Mouse (Mus musculus) forebrain, postnatal 0 days (tissue): Measurements from ENCODE around the gene Spib. TPM values are rescaled to one million over a fixed set of nuclear protein-coding genes. Genes with fewer than 3 reads are reported as not detected.

Experiments
- ATAC-seq: fragments of 200-750 bp; cut with Nextera tagmentation; 2 replicates; pipeline ENCODE4 v1.8.0; 2017; ENCODE audit warnings: mild to moderate bottlenecking, moderate library complexity
- DNase-seq: peaks from one replicate; pipeline ENCODE4 v3.0.0-alpha.2; 2015
- H3K27ac ChIP-seq: fragments of 300-500 bp; sonication (generic); 2 replicates; pipeline ENCODE4 v1.5.1; 2014; ENCODE audit warnings: low read depth, mild to moderate bottlenecking, antibody characterized with exemption, low read length, moderate library complexity, mixed read lengths
- H3K27me3 ChIP-seq: fragments of 300-500 bp; sonication (generic); 2 replicates; pipeline ENCODE4 v1.6.1; 2014; ENCODE audit warnings: mild to moderate bottlenecking, low read length, mixed read lengths; ENCODE audit not compliant: insufficient read depth
- H3K36me3 ChIP-seq: fragments of 300-500 bp; sonication (generic); 2 replicates; pipeline ENCODE4 v1.6.1; 2014; ENCODE audit warnings: mild to moderate bottlenecking, moderate library complexity; ENCODE audit not compliant: insufficient read depth
- H3K4me1 ChIP-seq: fragments of 300-500 bp; sonication (generic); 2 replicates; pipeline ENCODE4 v1.6.1; 2014; ENCODE audit warnings: antibody characterized with exemption; ENCODE audit not compliant: insufficient read depth
- H3K4me2 ChIP-seq: fragments of 300-500 bp; sonication (generic); 2 replicates; pipeline ENCODE4 v1.6.1; 2014; ENCODE audit warnings: low read depth, mild to moderate bottlenecking, moderate library complexity
- H3K4me3 ChIP-seq: fragments of 300-500 bp; sonication (generic); 2 replicates; pipeline ENCODE4 v1.5.1; 2014; ENCODE audit warnings: low read depth, low read length, mixed read lengths
- H3K9ac ChIP-seq: fragments of 300-500 bp; sonication (generic); 2 replicates; pipeline ENCODE4 v1.6.1; 2014; ENCODE audit warnings: mild to moderate bottlenecking
- H3K9me3 ChIP-seq: fragments of 300-500 bp; sonication (generic); 2 replicates; pipeline ENCODE4 v1.6.1; 2016; ENCODE audit warnings: low read length
- CTCF ChIP-seq: sonication (generic); IDR thresholded peaks from 2 replicates; pipeline ENCODE4 v1.5.1; 2016; ENCODE audit warnings: antibody characterized with exemption, control low read depth, low read depth
- WGBS: fragments of 180-500 bp; shearing (Covaris S2); extraction: QIAGEN DNeasy Blood & Tissue Kit; methylation state at CpG from one replicate; pipeline ENCODE4 v1.1.7; 2014; 5-methylcytosine and 5-hydroxymethylcytosine counted together
- polyA plus RNA-seq: library from polyadenylated mRNA; unstranded; fragments of >200 nt; fragmentation: Nextera tagmentation; extraction: Ambion mirVana; gene quantifications from 2 replicates; pipeline ENCODE4 v1.2.1, GENCODE M21; 2015
- total RNA-seq: library from RNA; depleted of rRNA; stranded (reverse); fragments of >200 nt; gene quantifications from 2 replicates; pipeline ENCODE4 v1.2.3, GENCODE M21; 2014

Spib gene
- total and polyA plus RNA-seq, 2 experiments from 2014 or later = 0.05 TPM; not detected in 1

GRCm38 (mm10) chr7:44553196-44553764 lies 21.4 kb upstream of the Spib start:
- Histone ChIP-seq H3K4me1 (peaks cover 2% of the 10 kb centered on the region; the same call in 1 of the 2 replicates), H3K4me3 (peak overlapping the region; percentile 64), H3K4me2 (peak overlapping the region; percentile 78), H3K36me3 (peaks cover 26% of the 10 kb centered on the region), H3K9ac (peak overlapping the region; percentile 18; the same call in 1 of the 2 replicates), H3K27ac (peak overlapping the region; percentile 80), H3K27me3 (no peaks in the 10 kb centered on the region; the same call in 1 of the 2 replicates), H3K9me3 (no peaks in the 10 kb centered on the region)
- 2% methylated on average over 32 of the region's 32 CpGs for WGBS
- no peak for TF ChIP-seq CTCF
- ATAC-seq = peak; percentile 65
- peak; percentile 83 for DNase-seq

- no peak overlapping the region; the same call in 1 of the 2 replicates for H3K4me3 ChIP-seq
These were observed 20.5 kb upstream of the Spib start for GRCm38 (mm10) chr7:44552141-44552908.

GRCm38 (mm10) chr7:44551731-44552130 lies 19.9 kb upstream of the Spib start:
- Histone ChIP-seq H3K4me2 (no peak overlapping the region), H3K9ac (no peak overlapping the region), H3K27ac (no peak overlapping the region), H3K27me3 (no peaks in the 10 kb centered on the region), H3K36me3 (peaks cover 26% of the 10 kb centered on the region), H3K4me1 (peaks cover 8% of the 10 kb centered on the region; the same call in 1 of the 2 replicates), H3K9me3 (no peaks in the 10 kb centered on the region), H3K4me3 (no peak overlapping the region)
- TF ChIP-seq CTCF = no peak
- no peak for ATAC-seq
- WGBS = 86% methylated on average over 22 of the region's 22 CpGs
- no peak for DNase-seq

More at GRCm38 (mm10) chr7:44552141-44552908, 20.5 kb upstream of the Spib start:
- no peak overlapping the region for H3K9ac ChIP-seq
- H3K27ac ChIP-seq = no peak overlapping the region
- peak overlapping the region; percentile 78; the same call in 1 of the 2 replicates for H3K4me2 ChIP-seq
- no peak for TF ChIP-seq CTCF
- ATAC-seq (no peak), DNase-seq (no peak)
- no peaks in the 10 kb centered on the region; the same call in 1 of the 2 replicates for H3K27me3 ChIP-seq
- H3K36me3 ChIP-seq = peaks cover 26% of the 10 kb centered on the region
- H3K9me3 ChIP-seq = no peaks in the 10 kb centered on the region
- 88% methylated on average over 31 of the region's 31 CpGs for WGBS
- peaks cover 8% of the 10 kb centered on the region; the same call in 1 of the 2 replicates for H3K4me1 ChIP-seq

DNA sequence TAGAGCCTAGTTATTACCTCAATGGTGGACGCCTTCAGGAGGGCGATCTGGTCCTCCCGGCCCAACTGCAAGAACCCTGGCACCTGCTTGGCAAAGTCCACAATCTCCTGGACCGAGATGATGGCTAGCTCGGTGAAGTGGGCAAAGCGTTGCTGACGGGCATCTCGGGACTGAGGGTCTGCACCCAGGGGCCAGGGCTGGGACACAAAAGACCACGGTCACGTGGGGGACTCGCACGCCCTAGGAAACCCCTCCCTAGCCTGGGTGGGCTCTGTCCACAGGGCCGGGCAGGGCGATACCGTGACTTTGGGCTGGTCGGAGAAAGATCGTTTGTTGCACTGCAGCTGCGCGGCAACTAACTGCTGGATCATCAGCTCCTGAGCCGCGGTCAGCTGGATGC lies 19.4 kb upstream of the Spib start:
- H3K4me1 ChIP-seq = peaks cover 8% of the 10 kb centered on the region; the same call in 1 of the 2 replicates
- ATAC-seq (no peak), DNase-seq (no peak)
- TF ChIP-seq CTCF = no peak
- H3K4me3 ChIP-seq = no peak overlapping the region
- no peaks in the 10 kb centered on the region for H3K9me3 ChIP-seq
- WGBS = 91% methylated on average over 21 of the region's 21 CpGs
- peaks cover 26% of the 10 kb centered on the region for H3K36me3 ChIP-seq
- H3K27ac ChIP-seq = no peak overlapping the region
- H3K27me3 ChIP-seq = no peaks in the 10 kb centered on the region
- no peak overlapping the region for H3K9ac ChIP-seq
- no peak overlapping the region for H3K4me2 ChIP-seq

GRCm38 (mm10) chr7:44550409-44550678 lies 18.5 kb upstream of the Spib start:
- H3K4me2 ChIP-seq = no peak overlapping the region
- no peak for TF ChIP-seq CTCF
- H3K27me3 ChIP-seq = no peaks in the 10 kb centered on the region
- WGBS = 98% methylated on average over 12 of the region's 12 CpGs
- no peak for DNase-seq
- peaks cover 8% of the 10 kb centered on the region; the same call in 1 of the 2 replicates for H3K4me1 ChIP-seq
- no peak overlapping the region for H3K4me3 ChIP-seq
- no peaks in the 10 kb centered on the region for H3K9me3 ChIP-seq
- H3K36me3 ChIP-seq = peaks cover 26% of the 10 kb centered on the region
- no peak overlapping the region for H3K9ac ChIP-seq
- ATAC-seq = no peak
- H3K27ac ChIP-seq = no peak overlapping the region

DNA sequence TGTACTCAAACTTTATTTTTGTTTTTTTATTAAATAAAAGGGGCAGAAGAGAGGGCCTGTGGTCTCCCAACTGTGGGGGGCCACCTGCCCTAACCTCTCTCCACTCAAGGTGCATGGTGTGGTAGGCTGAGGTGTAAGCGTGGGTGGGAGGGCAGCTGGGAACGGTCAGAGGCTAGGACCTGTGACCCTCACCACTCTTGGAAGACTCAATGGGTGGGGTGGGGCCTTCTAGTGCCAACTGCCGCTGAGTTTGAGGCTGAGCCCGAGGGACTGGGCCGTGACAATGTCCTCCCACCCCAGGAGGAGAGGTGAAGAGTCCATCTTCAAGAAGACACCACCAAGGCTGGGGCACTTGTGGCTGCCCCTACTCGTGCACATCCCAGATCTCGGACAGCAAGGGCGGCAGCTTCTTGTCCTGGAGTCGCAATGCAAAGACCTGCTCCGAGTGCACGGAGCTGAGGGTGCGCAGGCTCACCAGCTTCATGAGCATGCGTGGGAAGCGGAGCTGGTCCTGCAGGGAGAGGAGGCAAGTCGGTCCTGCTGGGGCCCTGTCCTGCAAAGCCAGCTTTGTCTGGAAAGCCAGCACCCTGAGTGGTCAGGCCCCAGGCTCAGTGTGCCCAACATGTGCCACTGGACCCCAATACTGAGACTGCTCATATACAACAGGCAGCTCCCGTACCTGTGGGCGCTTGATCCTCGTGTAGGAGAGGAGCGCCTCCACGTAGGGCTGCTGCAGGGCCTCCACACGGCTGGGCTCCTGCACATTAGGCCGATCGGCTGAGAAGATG lies 17.9 kb upstream of the Spib start:
- peaks cover 8% of the 10 kb centered on the region; the same call in 1 of the 2 replicates for H3K4me1 ChIP-seq
- no peak for TF ChIP-seq CTCF
- no peak overlapping the region for H3K27ac ChIP-seq
- peaks cover 26% of the 10 kb centered on the region for H3K36me3 ChIP-seq
- WGBS = 95% methylated on average over 23 of the region's 23 CpGs
- H3K9me3 ChIP-seq = no peaks in the 10 kb centered on the region
- no peak for ATAC-seq
- no peak overlapping the region for H3K4me2 ChIP-seq
- no peak for DNase-seq
- no peaks in the 10 kb centered on the region for H3K27me3 ChIP-seq
- no peak overlapping the region for H3K9ac ChIP-seq
- H3K4me3 ChIP-seq = no peak overlapping the region
